Mouse (Mus musculus): ENCODE measurements at regions not wholly inside any gene's neighbourhood (a gene's known extent, or its start where the extent isn't known, plus 50 kb on each side); places are given as distances from the start of the nearest gene placed in this dataset.

- no peak for DNase-seq (ENCODE audit: low spot score in 2 of 2)
- intact Hi-C loops (cut with DNase I): loop anchor here (5.0 kb wide), 1 partner anchor 135 kb away; the partner anchor contains the start of gene Ankrd50
These were observed 132.6 kb upstream of the Ankrd50 start for GRCm38 (mm10) chr3:38617217-38617616.

GRCm38 (mm10) chr3:38613706-38614105 lies 129.1 kb upstream of the Ankrd50 start:
- intact Hi-C loops (cut with DNase I): no loop called here
- DNase-seq (ENCODE audit: low spot score in 2 of 2): no peak

DNA sequence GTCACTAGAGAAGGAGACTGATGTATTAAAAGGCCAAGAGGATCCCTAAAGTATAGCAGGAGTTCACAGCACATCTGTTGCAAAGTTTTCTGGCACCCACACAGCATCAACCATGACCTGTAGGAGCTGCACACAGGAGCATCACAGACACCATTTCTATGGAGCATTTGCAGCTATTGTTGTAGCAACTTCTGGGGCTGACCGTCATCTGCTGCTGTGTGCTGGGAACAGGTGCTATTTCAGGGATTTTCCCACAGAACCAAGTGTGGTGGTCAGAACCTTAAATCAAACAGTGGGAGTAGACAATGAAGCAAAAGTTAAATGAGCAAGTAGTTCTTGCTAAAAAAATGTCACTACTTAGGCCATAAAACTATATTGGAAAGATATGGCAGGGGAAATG lies 106.9 kb upstream of the Ankrd50 start:
- intact Hi-C loops (cut with DNase I): no loop called here
- DNase-seq (ENCODE audit: low spot score in 2 of 2): no peak

DNA sequence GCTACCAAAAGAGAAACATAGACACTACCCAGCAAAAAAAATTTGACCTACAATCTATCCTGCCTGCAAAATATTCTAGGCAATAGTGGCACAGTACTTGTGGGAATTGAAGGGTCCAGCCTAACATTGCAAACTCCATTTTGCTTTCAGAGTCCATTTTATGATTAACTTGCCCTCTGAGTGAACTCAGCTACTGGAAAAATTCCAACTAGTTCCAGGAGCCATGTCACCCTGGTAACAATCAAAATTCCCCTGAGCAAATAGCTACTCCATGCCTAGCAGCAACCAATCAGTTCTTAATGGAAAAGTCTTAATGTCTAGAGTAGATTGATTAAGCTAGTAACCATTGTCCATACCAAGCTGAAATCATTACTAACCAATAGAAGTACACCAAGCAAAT lies 104.3 kb upstream of the Ankrd50 start:
- intact Hi-C loops (cut with DNase I): no loop called here
- no peak for DNase-seq (ENCODE audit: low spot score in 2 of 2)

GRCm38 (mm10) chr3:38585509-38585908 lies 100.9 kb upstream of the Ankrd50 start:
- no peak for DNase-seq (ENCODE audit: low spot score in 2 of 2)
- intact Hi-C loops (cut with DNase I): no loop called here

GRCm38 (mm10) chr3:38579781-38580180 lies 95.1 kb upstream of the Ankrd50 start:
- intact Hi-C loops (cut with DNase I): no loop called here

DNA sequence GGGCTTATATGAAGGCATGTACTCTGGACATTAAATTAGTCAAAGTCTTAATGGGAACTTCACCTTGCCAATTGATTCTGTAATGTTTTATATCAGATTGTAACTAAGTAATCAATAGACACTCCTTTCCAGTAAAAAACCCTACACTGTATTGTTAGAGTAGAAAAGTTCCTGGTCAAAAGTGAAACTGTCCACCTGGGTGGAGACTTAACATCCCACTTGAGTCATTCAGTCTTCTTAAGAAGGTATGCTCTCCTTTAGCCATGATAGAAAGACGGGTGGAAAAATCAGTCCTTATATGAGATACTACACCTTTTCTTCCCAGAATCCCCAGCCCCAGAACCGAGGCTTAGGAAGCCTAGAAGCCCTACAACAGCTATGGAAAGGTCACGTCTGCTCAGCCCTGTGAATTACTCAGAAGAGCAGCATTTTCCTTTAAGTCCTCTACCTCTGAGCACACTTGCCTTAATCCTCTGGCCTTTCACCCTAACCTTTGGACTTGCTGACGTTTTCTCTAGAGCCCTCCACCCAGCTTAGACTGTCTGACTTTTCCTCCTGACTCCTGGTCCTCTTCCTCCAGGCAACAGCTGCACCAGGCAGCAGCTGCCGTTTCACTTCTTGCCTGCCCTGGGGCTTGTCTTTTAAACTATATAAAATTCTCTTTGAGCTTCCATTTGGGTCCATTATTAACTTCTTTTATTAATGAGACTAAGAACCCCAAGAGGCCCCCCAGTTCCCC lies 93.4 kb upstream of the Ankrd50 start:
- intact Hi-C loops (cut with DNase I): no loop called here
- DNase-seq (ENCODE audit: low spot score in 2 of 2): no peak

More at GRCm38 (mm10) chr3:38579781-38580180, 95.1 kb upstream of the Ankrd50 start:
- DNase-seq (ENCODE audit: low spot score in 2 of 2): no peak

- intact Hi-C loops (cut with DNase I): no loop called here
- DNase-seq (ENCODE audit: low spot score in 2 of 2): no peak
These were observed 89.0 kb upstream of the Ankrd50 start for GRCm38 (mm10) chr3:38573594-38573993.

GRCm38 (mm10) chr3:38572159-38572558 lies 87.5 kb upstream of the Ankrd50 start:
- intact Hi-C loops (cut with DNase I): no loop called here
- DNase-seq (ENCODE audit: low spot score in 2 of 2): no peak

GRCm38 (mm10) chr3:38571224-38571623 lies 86.6 kb upstream of the Ankrd50 start:
- DNase-seq (ENCODE audit: low spot score in 2 of 2): no peak
- intact Hi-C loops (cut with DNase I): no loop called here

DNA sequence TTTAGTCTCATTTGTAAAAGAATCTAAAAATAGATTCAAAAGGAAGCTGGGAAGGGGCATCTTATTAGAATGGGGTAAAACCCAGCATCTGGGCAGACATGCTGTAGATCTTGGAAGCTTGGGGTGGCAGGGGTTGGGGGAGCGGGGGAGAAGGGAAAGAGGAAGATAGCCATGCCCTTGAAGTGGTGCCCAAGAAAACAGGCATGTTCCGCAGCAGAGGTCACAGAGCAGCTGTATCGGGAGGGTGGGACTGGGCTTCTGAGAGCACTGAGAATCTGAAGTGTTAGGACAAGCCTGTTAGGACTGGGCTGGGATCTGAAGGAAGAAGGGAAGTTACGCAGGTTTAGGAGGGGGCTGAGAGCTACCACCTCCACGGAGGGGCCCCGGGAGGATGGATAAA lies 84.4 kb upstream of the Ankrd50 start:
- intact Hi-C loops (cut with DNase I): no loop called here
- no peak for DNase-seq (ENCODE audit: low spot score in 2 of 2)

DNA sequence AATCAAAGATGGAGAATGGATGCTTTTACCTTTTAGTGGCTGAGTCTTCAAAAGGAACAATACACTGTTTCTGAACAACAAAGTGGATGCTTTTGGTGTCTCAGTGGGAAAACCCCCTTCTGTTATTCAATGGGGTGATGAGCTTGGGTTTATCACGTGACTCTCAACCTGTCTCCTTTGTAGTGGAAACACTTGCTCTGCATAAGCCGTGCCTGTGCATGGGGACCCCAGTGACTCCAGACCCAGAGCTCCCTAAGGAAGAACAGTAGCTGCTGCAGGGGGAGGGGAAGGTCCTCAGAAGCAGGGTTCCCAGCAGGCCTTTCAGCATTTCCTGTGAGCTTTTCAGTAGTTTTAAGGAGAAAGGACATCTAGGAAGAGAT lies 83.9 kb upstream of the Ankrd50 start:
- intact Hi-C loops (cut with DNase I): no loop called here
- no peak for DNase-seq (ENCODE audit: low spot score in 2 of 2)

GRCm38 (mm10) chr3:38567946-38568595 lies 83.4 kb upstream of the Ankrd50 start:
- DNase-seq (ENCODE audit: low spot score in 2 of 2): no peak
- intact Hi-C loops (cut with DNase I): no loop called here

DNA sequence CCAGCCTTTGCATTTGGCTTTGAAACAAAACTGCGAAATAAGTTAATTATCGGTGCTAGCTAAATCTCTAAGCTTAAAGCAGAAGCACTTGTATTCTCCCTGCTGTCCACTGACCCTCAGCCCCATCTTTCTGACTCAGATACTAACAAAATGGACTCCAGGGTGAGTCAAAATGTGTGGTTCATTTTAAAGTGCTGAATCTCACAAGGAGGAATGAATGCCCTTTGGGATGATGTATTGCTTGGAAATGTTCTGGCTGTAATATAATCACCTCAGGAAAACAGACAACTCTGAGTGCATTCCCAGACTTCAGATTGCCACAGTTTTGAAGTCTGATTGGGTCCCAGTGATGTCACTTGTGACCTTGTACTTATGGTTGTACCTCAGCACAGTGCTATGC lies 81.9 kb upstream of the Ankrd50 start:
- intact Hi-C loops (cut with DNase I): no loop called here

DNA sequence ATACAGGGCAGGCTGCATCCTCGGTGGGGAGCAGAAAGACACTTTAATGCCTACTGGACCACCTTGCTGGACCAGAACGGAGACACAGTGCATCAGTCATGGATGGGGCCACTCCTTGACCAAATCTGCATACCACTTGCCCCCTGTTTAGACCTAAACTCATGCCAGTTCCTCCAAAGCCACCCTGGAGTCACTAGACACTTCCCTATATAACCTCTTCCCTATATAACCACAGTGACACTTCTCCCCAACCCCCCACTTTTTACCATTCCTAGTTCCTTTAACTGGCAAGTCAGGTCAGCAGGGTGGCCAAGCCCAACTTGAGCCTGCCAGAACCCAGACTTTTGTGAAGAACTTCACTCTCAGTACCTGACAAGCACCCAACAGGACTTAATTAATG lies 80.2 kb upstream of the Ankrd50 start:
- no peak for DNase-seq (ENCODE audit: low spot score in 2 of 2)
- intact Hi-C loops (cut with DNase I): no loop called here

More for the DNA sequence above, 81.9 kb upstream of the Ankrd50 start:
- DNase-seq (ENCODE audit: low spot score in 2 of 2): no peak

DNA sequence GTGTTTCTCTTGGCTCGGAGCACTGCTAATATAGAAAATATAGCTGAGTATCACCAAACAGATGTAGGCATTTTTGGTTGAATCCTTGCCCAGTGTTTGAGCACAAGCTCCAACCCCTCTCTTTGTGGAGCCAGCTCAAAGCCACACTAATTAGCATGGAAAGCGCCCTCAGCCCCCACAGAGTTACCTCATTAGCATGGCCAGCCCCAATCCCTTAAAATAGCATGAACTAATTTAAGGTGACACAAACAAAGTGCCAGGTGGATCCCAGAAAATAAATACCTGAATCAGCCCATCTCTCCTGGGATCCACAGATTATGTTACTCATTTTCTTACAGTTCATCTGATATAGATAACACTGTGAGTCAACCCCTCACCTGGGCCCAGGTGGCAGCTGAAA lies 79.7 kb upstream of the Ankrd50 start:
- intact Hi-C loops (cut with DNase I): no loop called here
- DNase-seq (ENCODE audit: low spot score in 2 of 2): no peak

GRCm38 (mm10) chr3:38561186-38561585 lies 76.5 kb upstream of the Ankrd50 start:
- DNase-seq (ENCODE audit: low spot score in 2 of 2): no peak
- intact Hi-C loops (cut with DNase I): no loop called here

- DNase-seq (ENCODE audit: low spot score in 2 of 2): no peak
- intact Hi-C loops (cut with DNase I): no loop called here
These were observed 71.3 kb upstream of the Ankrd50 start for GRCm38 (mm10) chr3:38555939-38556338.

DNA sequence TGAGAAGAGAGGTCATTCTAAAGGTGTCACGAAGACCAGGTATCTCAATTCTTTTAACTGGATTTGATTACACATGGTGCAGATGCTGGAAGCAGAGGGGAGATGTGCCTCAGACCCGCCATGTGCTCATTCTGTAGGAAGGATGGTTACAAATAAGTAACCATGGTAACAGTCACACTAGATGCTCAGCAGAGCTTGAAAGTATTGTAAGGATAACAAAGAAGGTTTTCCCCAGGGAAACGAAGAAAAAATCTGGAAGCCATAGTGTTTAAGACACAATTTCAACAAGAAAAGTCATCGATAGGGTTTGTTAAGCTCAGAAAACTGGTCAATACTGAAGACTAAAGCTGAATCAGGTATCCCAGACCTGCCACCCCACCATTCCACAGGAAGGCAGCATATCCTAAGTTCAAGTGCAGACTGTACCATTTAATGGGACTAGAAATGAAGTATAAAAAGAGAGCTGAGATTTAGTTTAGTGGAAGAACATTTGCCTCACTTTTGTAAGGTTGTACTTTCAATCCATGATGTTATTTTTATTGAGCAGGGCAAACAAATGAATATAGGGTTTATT lies 68.9 kb upstream of the Ankrd50 start:
- DNase-seq (ENCODE audit: low spot score in 2 of 2): no peak
- intact Hi-C loops (cut with DNase I): no loop called here

- DNase-seq (ENCODE audit: low spot score in 2 of 2): no peak
- intact Hi-C loops (cut with DNase I): no loop called here
These were observed 62.4 kb upstream of the Ankrd50 start for GRCm38 (mm10) chr3:38547032-38547431.

DNA sequence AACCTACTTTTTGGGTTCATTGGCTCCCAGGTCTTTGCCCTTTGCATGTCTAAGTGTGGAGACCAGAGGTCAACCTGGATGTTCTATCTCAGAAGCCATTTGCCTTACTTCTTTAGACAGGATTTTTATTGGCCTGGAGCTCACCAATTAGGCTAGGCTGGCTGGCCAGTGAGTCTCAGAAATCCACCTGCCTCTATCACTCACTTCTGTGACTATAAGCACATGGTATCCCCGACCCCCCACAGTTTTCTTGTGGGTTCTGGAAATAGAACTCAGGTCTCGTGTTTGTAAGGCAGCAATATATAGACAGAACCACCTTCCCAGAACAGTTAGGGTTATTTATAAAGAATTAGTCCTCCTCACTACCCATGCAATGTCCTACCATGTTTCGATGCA lies 60.9 kb upstream of the Ankrd50 start:
- intact Hi-C loops (cut with DNase I): no loop called here
- no peak for DNase-seq (ENCODE audit: low spot score in 2 of 2)

Data from left cerebral cortex, postnatal 36 days (tissue).